Mouse (Mus musculus) neural tube, embryonic 13.5 days (tissue): ENCODE data around the gene Gosr2. TPM values are rescaled to one million over a fixed set of nuclear protein-coding genes. Genes with fewer than 3 reads are reported as not detected.
"Not testable (repeated sequence)": the region's sequence is repeated elsewhere in the genome, so short reads cannot be mapped to it uniquely, and the experiment has no call there.

Experiments
- ATAC-seq: fragments of 200-750 bp; cut with Nextera tagmentation; 2 replicates; pipeline ENCODE4 v1.8.0; 2017; ENCODE audit warnings: low read depth, mild to moderate bottlenecking, moderate TSS enrichment, moderate library complexity
- H3K27ac ChIP-seq: fragments of 300-500 bp; sonication (generic); replicated peaks from 2 replicates; pipeline ENCODE4 v1.5.1; 2015; ENCODE audit warnings: moderate library complexity, mild to moderate bottlenecking, inconsistent platforms
- H3K27me3 ChIP-seq: fragments of 300-500 bp; sonication (generic); 2 replicates; pipeline ENCODE4 v1.6.1; 2015; ENCODE audit warnings: mild to moderate bottlenecking, inconsistent platforms
- H3K36me3 ChIP-seq: fragments of 300-500 bp; sonication (generic); 2 replicates; pipeline ENCODE4 v1.6.1; 2015; ENCODE audit warnings: mild to moderate bottlenecking, inconsistent platforms
- H3K4me1 ChIP-seq: fragments of 300-500 bp; sonication (generic); replicated peaks from 2 replicates; pipeline ENCODE4 v1.6.1; 2015; ENCODE audit warnings: inconsistent platforms
- H3K4me2 ChIP-seq: fragments of 300-500 bp; sonication (generic); 2 replicates; pipeline ENCODE4 v1.6.1; 2015; ENCODE audit warnings: inconsistent platforms, mild to moderate bottlenecking, moderate library complexity
- H3K4me3 ChIP-seq: fragments of 300-500 bp; sonication (generic); 2 replicates; pipeline ENCODE4 v1.5.1; 2015; ENCODE audit warnings: mild to moderate bottlenecking, inconsistent platforms
- H3K9ac ChIP-seq: fragments of 300-500 bp; sonication (generic); 2 replicates; pipeline ENCODE4 v1.6.1; 2015; ENCODE audit warnings: moderate library complexity, mild to moderate bottlenecking, inconsistent platforms
- H3K9me3 ChIP-seq: fragments of 300-500 bp; sonication (generic); 2 replicates; pipeline ENCODE4 v1.6.1; 2016; ENCODE audit warnings: inconsistent platforms
- WGBS: fragments of 180-500 bp; shearing (Covaris S2); methylation state at CpG from one replicate; pipeline ENCODE4 v1.1.7; 2015; 5-methylcytosine and 5-hydroxymethylcytosine counted together
- polyA plus RNA-seq: library from polyadenylated mRNA; unstranded; fragments of >200 nt; fragmentation: Nextera tagmentation; extraction: Ambion mirVana; gene quantifications from 2 replicates; pipeline ENCODE4 v1.2.1, GENCODE M21; 2015

Gosr2 gene
- polyA plus RNA-seq, 1 experiment from 2014 or later, result 80.6 TPM

DNA sequence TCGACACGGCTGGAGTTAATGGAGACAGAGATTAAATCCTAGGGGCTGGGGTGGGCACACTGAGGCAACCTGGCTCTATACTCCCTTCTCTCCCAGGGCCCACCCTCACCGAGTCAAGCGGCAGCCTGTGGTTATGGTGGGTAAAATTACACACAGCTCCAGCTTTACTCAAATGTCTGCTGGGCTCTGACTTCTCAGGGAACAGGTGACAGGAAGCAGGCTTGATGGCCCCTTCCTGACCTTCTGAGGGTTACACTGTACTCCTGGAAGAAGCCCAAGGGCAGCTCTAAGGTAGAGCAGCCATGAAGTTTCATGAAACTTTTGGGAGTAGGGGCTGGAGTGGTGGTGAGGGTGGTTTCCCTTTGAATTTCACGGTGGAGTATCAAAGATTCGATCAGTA is 11.0 kb downstream of the Gosr2 start:
- ATAC-seq, result no peak
- no peak overlapping the region for H3K4me3 ChIP-seq
- H3K4me1 ChIP-seq, result peaks cover 15% of the 10 kb centered on the region; the same call in 1 of the 2 replicates

DNA sequence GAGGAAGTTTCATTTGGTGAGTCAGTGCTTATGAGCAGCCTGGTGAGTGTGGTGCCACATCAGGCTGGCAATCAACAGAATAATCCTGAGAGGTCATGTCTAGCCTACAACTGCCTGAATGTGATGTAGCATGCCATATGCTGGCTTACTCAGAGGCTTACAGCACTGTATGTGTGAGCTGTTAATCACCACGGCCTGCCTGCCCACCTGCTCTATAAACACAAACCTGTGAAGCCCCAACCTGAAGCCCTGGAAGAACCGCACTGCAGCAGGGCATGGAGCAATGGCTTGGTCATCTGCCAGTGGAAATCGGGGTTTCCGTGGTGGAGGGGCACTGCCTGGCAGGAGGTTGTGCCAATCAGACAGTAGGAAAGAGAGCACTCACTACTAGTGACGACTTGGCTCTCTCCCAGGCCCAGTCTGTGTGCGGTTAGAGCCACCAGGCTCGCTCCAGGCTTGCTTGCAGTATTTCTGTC is 12.4 kb downstream of the Gosr2 start:
- Histone ChIP-seq H3K4me1 (peaks cover 13% of the 10 kb centered on the region; the same call in 1 of the 2 replicates), H3K9me3 (no peaks in the 10 kb centered on the region), H3K36me3 (peaks cover 80% of the 10 kb centered on the region), H3K27me3 (no peaks in the 10 kb centered on the region), H3K4me2 (no peak overlapping the region), H3K9ac (no peak overlapping the region), H3K4me3 (no peak overlapping the region), H3K27ac (no peak overlapping the region)
- 94% methylated on average over 7 of the region's 7 CpGs for whole genome bisulfite sequencing
- ATAC-seq, result no peak

More for the DNA sequence above, 11.0 kb downstream of the Gosr2 start:
- Histone ChIP-seq H3K27ac (no peak overlapping the region), H3K36me3 (peaks cover 66% of the 10 kb centered on the region), H3K9me3 (no peaks in the 10 kb centered on the region), H3K27me3 (no peaks in the 10 kb centered on the region), H3K4me2 (no peak overlapping the region), H3K9ac (no peak overlapping the region)
- WGBS, result 89% methylated on average over 6 of the region's 6 CpGs

DNA sequence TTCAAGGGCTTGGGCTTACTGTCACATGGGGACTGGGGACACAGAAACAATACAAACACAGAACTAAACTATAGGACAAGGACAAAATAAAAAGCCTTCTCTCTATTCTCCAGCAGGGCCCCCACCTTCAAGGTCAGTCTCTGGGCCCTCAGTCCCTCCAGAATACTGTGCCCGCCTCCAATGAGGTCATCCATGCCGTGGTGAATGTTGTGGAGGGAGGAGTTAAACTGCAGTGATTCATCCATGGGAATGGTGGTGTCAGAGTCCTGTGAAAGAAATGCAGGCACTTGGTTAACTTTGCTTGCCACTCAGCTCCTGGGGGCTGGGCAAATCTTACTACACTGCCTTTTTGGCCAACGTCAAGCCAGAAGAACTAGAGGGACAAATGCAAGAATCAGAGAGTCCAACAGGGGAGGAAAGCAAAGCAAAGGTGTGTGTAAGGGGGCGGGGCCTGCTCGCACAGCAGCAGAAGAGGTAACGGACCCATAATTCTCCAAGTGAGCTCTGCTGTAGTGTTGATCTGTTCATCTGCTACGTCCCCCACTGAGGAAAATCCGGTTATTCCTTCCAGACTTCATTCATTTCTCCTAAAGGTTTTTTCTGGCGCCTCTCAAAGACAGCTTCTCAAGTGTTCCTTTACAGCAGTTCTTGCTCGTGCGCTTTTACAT is 13.9 kb downstream of the Gosr2 start:
- Histone ChIP-seq H3K9ac (no peak overlapping the region), H3K4me2 (no peak overlapping the region), H3K4me3 (no peak overlapping the region), H3K27me3 (no peaks in the 10 kb centered on the region), H3K27ac (no peak overlapping the region), H3K36me3 (peaks cover 93% of the 10 kb centered on the region), H3K4me1 (peaks cover under 1% of the 10 kb centered on the region; the same call in 1 of the 2 replicates), H3K9me3 (no peaks in the 10 kb centered on the region)
- WGBS, result 86% methylated on average over 11 of the region's 11 CpGs
- ATAC-seq, result no peak

DNA sequence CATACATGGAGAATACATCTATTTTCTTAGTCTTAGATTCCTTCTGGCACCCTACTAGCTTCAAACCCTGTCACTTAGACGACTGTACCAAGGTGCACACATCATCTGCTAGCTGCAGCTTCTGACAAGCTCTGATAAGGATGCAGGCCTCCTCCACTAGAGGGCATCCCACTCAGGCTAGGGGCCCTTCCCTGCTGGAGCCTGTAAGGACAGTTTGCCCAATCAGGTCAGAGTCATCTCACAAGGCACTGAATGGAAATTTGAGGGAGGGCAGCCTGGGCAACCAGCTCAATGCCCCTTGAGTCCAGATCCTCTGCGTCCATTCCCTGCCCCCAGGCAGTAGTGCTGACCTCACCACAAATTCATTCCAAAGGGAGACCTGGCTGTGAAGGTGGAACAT is 20.7 kb downstream of the Gosr2 start:
- 40% methylated on average over 2 of the region's 2 CpGs for whole genome bisulfite sequencing
- H3K27me3 ChIP-seq, H3K9me3 ChIP-seq, H3K4me3 ChIP-seq, H3K4me2 ChIP-seq, H3K27ac ChIP-seq, H3K4me1 ChIP-seq, ATAC-seq, H3K9ac ChIP-seq: not testable (repeated sequence)
- peaks cover 60% of the 10 kb centered on the region for H3K36me3 ChIP-seq

- no peaks in the 10 kb centered on the region for H3K4me1 ChIP-seq
- H3K4me3 ChIP-seq, result no peak overlapping the region
- no peak overlapping the region for H3K4me2 ChIP-seq
- WGBS, result 36% methylated on average over 3 of the region's 3 CpGs
- no peak overlapping the region for H3K27ac ChIP-seq
- ATAC-seq, result no peak
- H3K27me3 ChIP-seq, result no peaks in the 10 kb centered on the region
- H3K9me3 ChIP-seq, result no peaks in the 10 kb centered on the region
- H3K36me3 ChIP-seq, result peaks cover 45% of the 10 kb centered on the region
- no peak overlapping the region for H3K9ac ChIP-seq
These were observed 22.1 kb downstream of the Gosr2 start for GRCm38 (mm10) chr11:103675556-103675955.

DNA sequence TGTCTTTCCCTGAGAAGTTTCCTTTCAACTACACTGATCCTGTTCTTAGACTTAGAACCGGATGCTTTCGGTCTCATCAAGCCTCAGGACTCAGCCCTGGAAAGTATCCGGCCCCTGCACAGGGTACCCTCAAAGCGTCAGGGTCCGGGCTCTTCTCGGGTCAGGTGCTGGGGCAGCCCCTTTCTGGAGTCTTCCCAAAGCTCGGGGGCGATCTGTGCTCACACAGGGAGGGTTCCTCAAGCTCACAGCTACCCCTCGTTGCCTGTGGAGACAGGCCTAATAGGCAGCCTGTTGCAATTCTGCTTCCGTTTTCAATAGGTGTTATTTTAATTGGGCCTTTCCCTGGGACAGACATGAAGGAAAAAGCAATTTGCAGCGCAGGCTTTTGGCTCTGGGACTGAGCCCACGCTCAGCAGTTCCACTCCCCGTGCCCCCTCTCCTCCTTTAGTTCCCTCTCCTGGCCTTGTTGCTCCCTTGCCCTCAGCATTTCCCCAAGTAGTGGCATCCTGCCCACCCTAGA is 30.7 kb downstream of the Gosr2 start:
- H3K9me3 ChIP-seq, result no peaks in the 10 kb centered on the region
- H3K27me3 ChIP-seq, result no peaks in the 10 kb centered on the region
- H3K4me1 ChIP-seq, result peaks cover 25% of the 10 kb centered on the region
- H3K27ac ChIP-seq, result no peak overlapping the region
- no peaks in the 10 kb centered on the region for H3K36me3 ChIP-seq
- no peak overlapping the region for H3K4me2 ChIP-seq
- no peak overlapping the region for H3K4me3 ChIP-seq
- ATAC-seq, result no peak; the same call in 1 of the 2 replicates
- H3K9ac ChIP-seq, result no peak overlapping the region
- 64% methylated on average over 13 of the region's 13 CpGs for WGBS

- no peak overlapping the region for H3K27ac ChIP-seq
- 39% methylated on average over 10 of the region's 10 CpGs for WGBS
- H3K36me3 ChIP-seq, result no peaks in the 10 kb centered on the region
- H3K4me3 ChIP-seq, result no peak overlapping the region
- H3K9ac ChIP-seq, result 0 out of 2 replicates have a peak overlapping the region, but pooled peaks have one; percentile 12
- H3K9me3 ChIP-seq, result no peaks in the 10 kb centered on the region
- ATAC-seq, result peak; percentile 59; the same call in 1 of the 2 replicates
- peaks cover 25% of the 10 kb centered on the region for H3K4me1 ChIP-seq
- H3K4me2 ChIP-seq, result no peak overlapping the region
- no peaks in the 10 kb centered on the region for H3K27me3 ChIP-seq
These were observed 31.4 kb downstream of the Gosr2 start for GRCm38 (mm10) chr11:103666181-103666906.

GRCm38 (mm10) chr11:103665695-103666094 is 32.0 kb downstream of the Gosr2 start:
- Histone ChIP-seq H3K36me3 (no peaks in the 10 kb centered on the region), H3K27ac (no peak overlapping the region), H3K27me3 (no peaks in the 10 kb centered on the region), H3K4me2 (no peak overlapping the region), H3K4me3 (no peak overlapping the region), H3K9me3 (no peaks in the 10 kb centered on the region), H3K4me1 (peaks cover 25% of the 10 kb centered on the region), H3K9ac (0 out of 2 replicates have a peak overlapping the region, but pooled peaks have one; percentile 12)
- WGBS, result 80% methylated on average over 1 of the region's 1 CpGs
- 0 out of 2 replicates have a peak, but pooled peaks have one; percentile 15 for ATAC-seq

DNA sequence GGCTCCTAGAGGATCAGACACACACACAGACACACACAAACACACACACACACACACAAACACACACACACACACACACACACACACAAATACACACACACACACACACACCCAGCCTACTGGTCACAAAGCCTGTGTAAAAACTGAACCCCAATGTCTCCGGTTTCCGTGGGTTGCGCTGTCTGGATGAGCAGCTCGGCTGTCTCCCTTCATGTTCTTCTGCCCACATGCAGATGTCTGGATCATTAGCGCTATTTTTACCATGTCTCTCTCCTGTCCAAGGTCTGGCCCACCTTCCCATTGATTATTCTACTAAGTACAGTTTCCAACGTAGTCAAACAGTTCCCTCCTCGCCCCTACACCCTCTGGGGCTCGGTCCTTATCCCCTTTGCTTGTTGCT is 34.6 kb downstream of the Gosr2 start:
- Histone ChIP-seq H3K4me2 (no peak overlapping the region), H3K27me3 (0 out of 2 replicates have a peak, but pooled peaks cover 3% of the 10 kb centered on the region), H3K9ac (no peak overlapping the region), H3K9me3 (no peaks in the 10 kb centered on the region), H3K36me3 (no peaks in the 10 kb centered on the region), H3K27ac (no peak overlapping the region), H3K4me3 (no peak overlapping the region), H3K4me1 (peaks cover 25% of the 10 kb centered on the region)
- ATAC-seq, result no peak
- WGBS, result 80% methylated on average over 8 of the region's 8 CpGs

GRCm38 (mm10) chr11:103662546-103662945 is 35.2 kb downstream of the Gosr2 start:
- Histone ChIP-seq H3K27me3 (peaks cover 7% of the 10 kb centered on the region; the same call in 1 of the 2 replicates), H3K9ac (no peak overlapping the region), H3K4me3 (no peak overlapping the region), H3K9me3 (no peaks in the 10 kb centered on the region), H3K36me3 (no peaks in the 10 kb centered on the region), H3K4me2 (no peak overlapping the region), H3K4me1 (peaks cover 25% of the 10 kb centered on the region), H3K27ac (no peak overlapping the region)
- no peak for ATAC-seq
- 82% methylated on average over 5 of the region's 5 CpGs for WGBS

DNA sequence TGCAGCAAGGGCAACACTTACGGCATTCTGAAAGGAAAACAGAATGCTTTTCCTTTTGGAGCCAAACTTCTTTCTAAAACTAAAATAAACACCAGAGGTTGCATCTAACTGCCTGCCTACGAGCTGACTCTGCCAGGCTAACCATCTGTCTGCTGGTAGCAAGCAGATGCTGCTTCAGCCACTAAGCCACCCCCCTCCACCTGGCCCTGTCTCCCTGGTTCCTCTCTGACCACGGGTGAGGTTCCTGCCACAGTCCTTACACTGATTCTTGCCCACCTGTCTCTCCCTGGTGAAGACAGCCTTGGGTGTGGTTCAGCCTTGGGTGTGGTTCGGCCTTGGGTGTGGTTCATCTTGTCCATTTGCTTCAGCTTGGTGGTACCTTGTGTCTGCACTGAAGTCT is 35.8 kb downstream of the Gosr2 start:
- Histone ChIP-seq H3K36me3 (no peaks in the 10 kb centered on the region), H3K27me3 (peaks cover 14% of the 10 kb centered on the region), H3K4me1 (peaks cover 19% of the 10 kb centered on the region), H3K4me2 (no peak overlapping the region), H3K9me3 (no peaks in the 10 kb centered on the region), H3K4me3 (no peak overlapping the region), H3K9ac (no peak overlapping the region), H3K27ac (no peak overlapping the region)
- 63% methylated on average over 4 of the region's 4 CpGs for WGBS
- no peak for ATAC-seq

- no peak overlapping the region for H3K27ac ChIP-seq
- H3K36me3 ChIP-seq, result no peaks in the 10 kb centered on the region
- no peaks in the 10 kb centered on the region for H3K4me1 ChIP-seq
- peaks cover 50% of the 10 kb centered on the region for H3K27me3 ChIP-seq
- ATAC-seq, result no peak
- H3K4me3 ChIP-seq, result no peak overlapping the region
- WGBS, result 80% methylated on average over 7 of the region's 7 CpGs
- no peak overlapping the region for H3K9ac ChIP-seq
- H3K4me2 ChIP-seq, result no peak overlapping the region
- H3K9me3 ChIP-seq, result no peaks in the 10 kb centered on the region
These were observed 39.5 kb downstream of the Gosr2 start for GRCm38 (mm10) chr11:103658189-103658588.
